Mouse (Mus musculus) left cerebral cortex, postnatal 10 days (tissue): ENCODE measurements around the gene Tssc4. TPM values are rescaled to one million over a fixed set of nuclear protein-coding genes. Genes with fewer than 3 reads are reported as not detected.

ENCODE experiments used
- DNase-seq, 2 experiments: peaks; one replicate each; pipeline ENCODE4 v3.0.0; 2021 to 2022; ENCODE audit warnings: low spot score in 2 of 2, mixed read lengths in 1 of 2; ENCODE audit errors: extremely low spot score in 1 of 2
- intact Hi-C: fragments of 180-260 bp; cut with DNase I; formaldehyde crosslinking; loops from one replicate; pipeline ENCODE4 v1.15.1; 2025
- total RNA-seq, 2 experiments: library from RNA; stranded (reverse); gene quantifications; 2 replicates each; pipeline ENCODE4 v1.2.3; 2021

The Tssc4 gene
- total RNA-seq, 2 experiments from 2014 or later, result 43.9 to 45.2 TPM

- DNase-seq, result no peak
- intact Hi-C loops, result no loop called here
Observed at GRCm38 (mm10) chr7:143062704-143063103, 6.3 kb upstream of the Tssc4 start.

- intact Hi-C loops, result no loop called here
- no peak for DNase-seq
Observed at GRCm38 (mm10) chr7:143064226-143064625, 4.8 kb upstream of the Tssc4 start.

GRCm38 (mm10) chr7:143065692-143066091, 3.4 kb upstream of the Tssc4 start:
- no peak for DNase-seq
- intact Hi-C loops, result no loop called here

- no peak for DNase-seq
- intact Hi-C loops, result no loop called here
Observed at GRCm38 (mm10) chr7:143067469-143067868, 1.6 kb upstream of the Tssc4 start.

GRCm38 (mm10) chr7:143067897-143068296, 1.2 kb upstream of the Tssc4 start:
- intact Hi-C loops, result no loop called here
- DNase-seq, result no peak

GRCm38 (mm10) chr7:143068316-143068881, 650 bp upstream of the Tssc4 start:
- intact Hi-C loops, result no loop called here
- DNase-seq, result peak in 1 of 2 experiments; percentile 81

GRCm38 (mm10) chr7:143069751-143070400, 827 bp downstream of the Tssc4 start:
- intact Hi-C loops, result no loop called here

GRCm38 (mm10) chr7:143070506-143071070, 1.5 kb downstream of the Tssc4 start:
- intact Hi-C loops, result no loop called here
- DNase-seq, result no peak

More at GRCm38 (mm10) chr7:143069751-143070400, 827 bp downstream of the Tssc4 start:
- DNase-seq, result peak in 1 of 2 experiments; percentile 50

- no peak for DNase-seq
- intact Hi-C loops, result no loop called here
Observed at GRCm38 (mm10) chr7:143072605-143073004, 3.6 kb downstream of the Tssc4 start.

- no peak for DNase-seq
- intact Hi-C loops, result no loop called here
Observed at GRCm38 (mm10) chr7:143073086-143073485, 4.0 kb downstream of the Tssc4 start.

GRCm38 (mm10) chr7:143075394-143075793, 6.3 kb downstream of the Tssc4 start:
- intact Hi-C loops, result no loop called here
- no peak for DNase-seq

- intact Hi-C loops, result no loop called here
- DNase-seq, result no peak
Observed at GRCm38 (mm10) chr7:143077351-143077750, 8.3 kb downstream of the Tssc4 start.

- DNase-seq, result no peak
- intact Hi-C loops, result loop anchor here (5.0 kb wide), 1 partner anchor 190 kb away; no protein-coding TSS in a partner anchor
Observed at GRCm38 (mm10) chr7:143082024-143082423, 13.0 kb downstream of the Tssc4 start.

GRCm38 (mm10) chr7:143083708-143084107, 14.7 kb downstream of the Tssc4 start:
- no peak for DNase-seq
- intact Hi-C loops, result loop anchor here (2.0 to 5.0 kb wide), 2 partner anchors 75 to 191 kb away; no protein-coding TSS in a partner anchor

- DNase-seq, result peak in 1 of 2 experiments; percentile 67
- intact Hi-C loops, result no loop called here
Observed at GRCm38 (mm10) chr7:143086366-143086765, 17.3 kb downstream of the Tssc4 start.

- peak in 1 of 2 experiments; percentile 57 for DNase-seq
- intact Hi-C loops, result no loop called here
Observed at GRCm38 (mm10) chr7:143087070-143087579, 18.1 kb downstream of the Tssc4 start.

- DNase-seq, result no peak
- intact Hi-C loops, result no loop called here
Observed at GRCm38 (mm10) chr7:143093847-143094246, 24.8 kb downstream of the Tssc4 start.

- peak in 1 of 2 experiments; percentile 72 for DNase-seq
- intact Hi-C loops, result no loop called here
Observed at GRCm38 (mm10) chr7:143094592-143095553, 25.8 kb downstream of the Tssc4 start, which contains the start of gene Trpm5. Trpm5 (minus strand) TSS chr7:143094642.

- intact Hi-C loops, result no loop called here
- DNase-seq, result no peak
Observed at GRCm38 (mm10) chr7:143095554-143095907, 26.5 kb downstream of the Tssc4 start.
